Mouse (Mus musculus) lung, adult 2 months (tissue): ENCODE results near the gene Gm37240. TPM values are rescaled to one million over a fixed set of nuclear protein-coding genes. Genes with fewer than 3 reads are reported as not detected.

ENCODE experiments used
- DNase-seq: peaks from one replicate; pipeline ENCODE4 v3.0.0; 2022
- H3K4me1 ChIP-seq: fragments of 200-500 bp; 2 replicates; pipeline ENCODE4 v1.6.1; 2011; ENCODE audit warnings: low read length; ENCODE audit not compliant: control insufficient read depth, insufficient read depth
- H3K4me3 ChIP-seq: fragments of 200-500 bp; replicated peaks from 2 replicates; pipeline ENCODE3; 2011; ENCODE audit warnings: low read depth, mild to moderate bottlenecking, control low read depth, low read length; ENCODE audit errors: extremely low read depth
- CTCF ChIP-seq: fragments of 200-500 bp; IDR thresholded peaks from 2 replicates; pipeline ENCODE4 v1.5.1; 2011; ENCODE audit warnings: mild to moderate bottlenecking, low read length, control low read depth; ENCODE audit not compliant: insufficient read depth
- POLR2A ChIP-seq: fragments of 200-500 bp; IDR thresholded peaks from 2 replicates; pipeline ENCODE4 v1.6.1; 2011; ENCODE audit warnings: low read depth, mild to moderate bottlenecking, control low read depth, low read length, borderline replicate concordance; ENCODE audit errors: extremely low read depth
- WGBS: fragments of 180-500 bp; shearing (Covaris S2); methylation state at CpG from one replicate; pipeline ENCODE4 v1.1.7; 2018; 5-methylcytosine and 5-hydroxymethylcytosine counted together
- polyA plus RNA-seq: library from polyadenylated mRNA; depleted of rRNA; stranded (reverse); fragments of >200 nt; gene quantifications from 2 replicates; pipeline ENCODE4 v1.2.3, GENCODE M21; 2012

Gm37240 gene
- polyA plus RNA-seq, 1 experiment, result 16.9 TPM

DNA sequence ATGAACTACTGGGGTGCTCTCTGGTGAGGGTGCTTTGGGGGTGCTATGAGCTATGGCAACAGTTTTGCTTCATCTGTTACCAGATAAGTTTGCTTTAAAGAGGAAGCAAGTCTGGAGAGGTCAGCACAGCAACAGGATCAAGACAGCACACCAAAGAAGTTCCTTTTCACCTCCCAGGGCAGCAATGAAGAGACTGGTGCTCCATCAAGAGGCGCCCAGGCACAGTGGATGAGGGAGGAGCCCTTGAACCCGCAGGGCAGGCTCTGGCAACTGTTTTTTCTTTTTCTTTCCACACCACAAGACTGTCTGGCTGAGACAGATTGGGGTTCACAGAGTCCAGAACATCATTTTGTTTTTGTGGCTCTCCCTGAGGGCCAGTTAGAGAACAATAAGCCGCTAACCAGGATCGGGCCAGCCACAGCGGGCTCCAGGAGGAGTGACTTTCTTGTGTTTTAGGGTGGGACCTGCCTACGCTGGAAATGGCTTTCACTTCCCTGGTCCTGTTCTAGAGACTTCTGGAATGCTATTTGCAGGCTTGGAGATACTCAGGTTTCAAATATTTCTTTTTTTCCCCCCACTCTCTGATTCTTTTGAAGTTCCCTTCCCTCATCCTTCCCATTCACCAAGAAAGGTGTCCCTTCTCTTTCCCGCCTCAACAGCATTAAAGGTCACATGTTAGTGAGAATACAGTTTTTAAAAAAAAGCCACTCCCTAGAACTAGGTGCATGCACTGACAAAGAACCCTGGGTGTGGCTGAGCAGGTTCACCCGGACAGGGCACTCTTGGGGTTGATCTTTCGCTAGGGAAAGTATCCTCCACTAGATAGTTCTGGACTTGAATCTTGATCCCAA lies 1241.9 kb downstream of the Gm37240 start:
- 73% methylated on average over 9 of the region's 9 CpGs for WGBS
- no peaks in the 10 kb centered on the region; the same call in 1 of the 2 replicates for H3K4me1 ChIP-seq
- H3K4me3 ChIP-seq, result no peak overlapping the region
- no peak for DNase-seq
- TF ChIP-seq CTCF (no peak), POLR2A (no peak)

GRCm38 (mm10) chr3:84642942-84643341 lies 1244.4 kb downstream of the Gm37240 start:
- H3K4me1 ChIP-seq, result no peaks in the 10 kb centered on the region; the same call in 1 of the 2 replicates
- no peak for DNase-seq
- TF ChIP-seq POLR2A, result no peak
- no peak for TF ChIP-seq CTCF
- WGBS, result 69% methylated on average over 4 of the region's 4 CpGs
- no peak overlapping the region for H3K4me3 ChIP-seq

- Histone ChIP-seq H3K4me3 (no peak overlapping the region), H3K4me1 (no peaks in the 10 kb centered on the region; the same call in 1 of the 2 replicates)
- 77% methylated on average over 2 of the region's 2 CpGs for WGBS
- TF ChIP-seq CTCF (no peak), POLR2A (no peak)
- no peak for DNase-seq
Measured at GRCm38 (mm10) chr3:84641391-84641790, 1245.9 kb downstream of the Gm37240 start.

GRCm38 (mm10) chr3:84640536-84640935 lies 1246.8 kb downstream of the Gm37240 start:
- H3K4me3 ChIP-seq, result no peak overlapping the region
- DNase-seq, result no peak
- TF ChIP-seq POLR2A, result no peak
- TF ChIP-seq CTCF, result no peak
- 72% methylated on average over 6 of the region's 6 CpGs for WGBS
- no peaks in the 10 kb centered on the region for H3K4me1 ChIP-seq

DNA sequence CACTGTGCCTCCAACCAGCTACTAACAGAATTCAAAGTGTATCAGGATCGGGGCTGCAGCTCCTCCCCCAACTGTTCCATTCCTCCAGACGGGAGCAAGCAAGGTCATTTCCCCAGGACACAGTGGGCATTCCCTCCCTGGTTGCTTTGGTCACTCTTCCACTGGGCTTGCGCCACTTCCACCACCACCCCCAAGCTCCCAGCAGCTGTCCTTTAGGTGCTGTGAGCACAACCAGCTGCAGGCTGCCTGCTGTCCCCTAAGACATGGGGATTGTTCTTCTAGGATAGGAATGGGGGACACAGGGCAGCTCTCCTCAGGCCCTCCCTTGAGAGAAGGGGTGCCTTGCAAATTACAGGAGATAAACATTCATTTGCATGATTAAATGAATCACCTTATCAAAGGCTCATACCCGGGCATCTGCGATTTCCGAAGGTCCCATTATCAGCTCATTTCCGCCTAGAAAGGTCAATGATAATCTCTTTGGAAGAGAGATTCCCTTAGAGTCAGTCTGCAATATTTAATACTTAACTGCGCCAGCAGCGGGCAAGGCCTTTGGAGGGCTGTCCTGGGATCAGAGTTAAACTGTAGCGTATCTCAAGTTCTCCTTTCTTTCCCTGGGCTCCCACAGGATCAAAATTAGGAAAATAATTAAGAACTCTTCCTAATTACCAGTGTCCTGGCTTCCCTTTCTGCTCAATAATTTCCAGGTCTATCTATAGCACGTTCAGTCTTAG lies 1247.4 kb downstream of the Gm37240 start:
- Histone ChIP-seq H3K4me3 (no peak overlapping the region), H3K4me1 (no peaks in the 10 kb centered on the region)
- TF ChIP-seq POLR2A, result no peak
- TF ChIP-seq CTCF, result no peak
- WGBS, result 57% methylated on average over 11 of the region's 11 CpGs
- DNase-seq, result no peak

GRCm38 (mm10) chr3:84638858-84639257 lies 1248.5 kb downstream of the Gm37240 start:
- no peak for DNase-seq
- TF ChIP-seq POLR2A, result no peak
- no peak for TF ChIP-seq CTCF
- H3K4me3 ChIP-seq, result no peak overlapping the region
- WGBS, result 81% methylated on average over 4 of the region's 4 CpGs
- H3K4me1 ChIP-seq, result no peaks in the 10 kb centered on the region

DNA sequence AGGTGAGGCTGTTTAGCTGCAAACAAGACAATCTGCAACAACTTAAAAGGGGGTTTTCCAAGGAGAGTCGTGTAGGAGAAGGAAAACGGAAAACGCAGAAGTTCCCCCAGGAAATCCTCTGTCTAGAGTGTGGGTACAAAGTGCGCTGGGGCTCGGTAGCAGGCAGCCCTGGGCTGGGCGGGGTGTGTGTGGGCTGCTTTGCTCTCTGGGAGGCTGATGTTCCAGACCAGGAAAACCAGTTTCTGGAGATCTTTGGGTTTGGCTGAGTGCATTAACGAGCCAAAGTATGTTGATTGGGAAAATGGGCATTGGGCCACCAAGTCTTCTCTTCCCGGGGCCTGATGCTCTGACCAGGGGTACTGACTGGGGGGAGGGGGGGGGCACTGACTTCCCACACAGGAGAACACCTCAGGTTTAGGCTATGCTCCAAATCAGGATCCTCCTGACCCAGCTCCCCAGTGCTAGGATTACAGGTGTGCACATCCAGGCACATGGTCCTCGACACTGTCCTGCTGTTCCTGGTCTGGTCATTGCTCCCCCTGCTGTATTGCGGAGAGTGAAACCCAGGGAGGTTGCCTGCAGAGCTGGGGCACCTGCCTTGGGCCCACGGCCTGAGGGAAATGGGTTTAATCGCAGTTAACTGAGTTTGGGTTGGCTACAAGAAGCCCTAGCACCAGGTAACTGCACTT lies 1249.3 kb downstream of the Gm37240 start:
- no peak for DNase-seq
- TF ChIP-seq CTCF (no peak), POLR2A (no peak)
- 50% methylated on average over 12 of the region's 12 CpGs for WGBS
- H3K4me3 ChIP-seq, result no peak overlapping the region
- no peaks in the 10 kb centered on the region for H3K4me1 ChIP-seq

- no peak for DNase-seq
- TF ChIP-seq CTCF, result no peak
- TF ChIP-seq POLR2A, result no peak
- Histone ChIP-seq H3K4me1 (no peaks in the 10 kb centered on the region), H3K4me3 (no peak overlapping the region)
- 65% methylated on average over 6 of the region's 6 CpGs for WGBS
Measured at GRCm38 (mm10) chr3:84637095-84637494, 1250.2 kb downstream of the Gm37240 start.

DNA sequence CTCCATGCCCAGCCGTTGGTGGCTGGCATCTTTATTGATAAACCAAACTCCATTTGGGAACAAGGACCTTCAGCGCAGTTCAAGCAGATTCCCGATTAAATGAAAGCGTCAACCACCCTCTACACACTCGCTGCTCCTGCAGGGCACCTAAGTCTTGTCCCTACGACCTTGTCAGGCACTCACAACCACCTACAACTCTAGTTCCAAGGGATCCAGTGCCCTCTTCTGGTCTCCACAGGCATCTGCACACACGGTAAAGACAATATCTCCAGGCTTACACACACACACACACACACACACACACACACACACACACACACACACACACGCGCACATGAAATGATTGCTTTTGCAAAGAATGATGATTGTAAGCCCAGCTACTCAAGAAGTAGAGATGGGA lies 1255.7 kb downstream of the Gm37240 start:
- TF ChIP-seq POLR2A, result no peak
- TF ChIP-seq CTCF, result no peak
- no peaks in the 10 kb centered on the region for H3K4me1 ChIP-seq
- H3K4me3 ChIP-seq, result no peak overlapping the region
- no peak for DNase-seq
- WGBS, result 97% methylated on average over 9 of the region's 9 CpGs
